Mouse (Mus musculus): ENCODE results near the gene Spata21. TPM values are rescaled to one million over a fixed set of nuclear protein-coding genes. Genes with fewer than 3 reads are reported as not detected.

The Spata21 gene
- total RNA-seq, 2 experiments from 2014 or later: 0.21 to 0.23 TPM

DNA sequence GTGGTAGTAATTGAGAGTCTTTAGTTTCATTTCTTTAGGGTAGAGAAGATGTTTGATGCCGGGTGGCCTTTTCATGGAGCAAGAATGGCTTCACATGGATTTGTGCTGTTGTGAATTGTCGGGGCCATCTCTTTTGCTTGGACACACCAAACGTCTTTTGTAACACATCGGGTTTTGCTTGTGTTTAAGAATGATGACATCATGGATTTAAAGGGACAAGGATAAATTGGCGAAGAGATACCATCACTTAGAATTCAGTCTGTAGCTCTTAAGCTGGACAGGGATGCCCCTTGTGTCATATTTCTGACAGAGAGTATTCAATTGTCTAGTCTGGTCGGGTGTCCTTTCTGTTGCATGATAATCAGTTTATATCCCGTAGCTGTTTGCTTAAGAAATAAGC lies 61.0 kb downstream of the Spata21 start:
- DNase-seq (ENCODE audit: low spot score in 2 of 2): no peak

DNA sequence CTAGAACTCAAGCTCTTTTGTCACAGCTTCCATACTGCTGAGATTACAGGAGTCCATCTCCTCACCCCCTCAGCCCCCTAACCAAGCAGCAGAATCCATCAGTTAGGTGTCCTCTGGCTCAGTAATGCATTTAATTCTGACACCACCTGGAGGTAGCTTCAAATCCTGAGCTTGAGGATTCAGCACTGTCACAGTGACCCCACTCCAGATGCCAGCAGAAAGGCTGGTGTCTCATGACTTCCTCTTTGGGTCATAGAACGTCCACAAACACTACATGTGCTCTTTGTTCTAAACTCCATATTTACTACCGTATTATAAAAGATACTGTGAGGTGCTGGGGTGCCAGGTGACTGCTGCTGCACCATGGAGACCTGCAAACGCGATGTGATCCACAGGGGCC lies 69.4 kb downstream of the Spata21 start:
- DNase-seq (ENCODE audit: low spot score in 2 of 2): no peak

DNA sequence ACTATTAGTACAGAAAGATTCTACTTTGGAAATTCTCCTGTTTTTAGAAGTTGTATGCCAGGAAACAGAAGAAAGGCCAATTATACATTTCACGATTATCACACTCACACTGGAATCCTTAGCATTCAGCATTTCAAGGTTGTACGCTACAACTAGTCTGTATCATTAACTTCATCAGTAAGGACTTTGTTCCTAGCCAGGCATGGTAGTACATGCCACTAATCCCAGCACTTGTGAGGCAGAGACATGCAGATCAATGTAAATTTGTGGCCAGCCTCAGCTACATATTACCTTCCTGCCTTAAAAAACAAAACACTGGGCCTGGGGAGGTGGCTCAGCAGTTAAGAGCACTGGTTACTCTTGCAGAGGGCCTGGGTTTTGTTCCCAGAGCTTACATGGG lies 70.5 kb downstream of the Spata21 start:
- DNase-seq (ENCODE audit: low spot score in 2 of 2): no peak

- no peak for DNase-seq (ENCODE audit: low spot score in 2 of 2)
Measured at GRCm38 (mm10) chr4:141159093-141159492, 71.0 kb downstream of the Spata21 start.

- DNase-seq (ENCODE audit: low spot score in 2 of 2): no peak
Measured at GRCm38 (mm10) chr4:141159666-141160065, 71.5 kb downstream of the Spata21 start.

DNA sequence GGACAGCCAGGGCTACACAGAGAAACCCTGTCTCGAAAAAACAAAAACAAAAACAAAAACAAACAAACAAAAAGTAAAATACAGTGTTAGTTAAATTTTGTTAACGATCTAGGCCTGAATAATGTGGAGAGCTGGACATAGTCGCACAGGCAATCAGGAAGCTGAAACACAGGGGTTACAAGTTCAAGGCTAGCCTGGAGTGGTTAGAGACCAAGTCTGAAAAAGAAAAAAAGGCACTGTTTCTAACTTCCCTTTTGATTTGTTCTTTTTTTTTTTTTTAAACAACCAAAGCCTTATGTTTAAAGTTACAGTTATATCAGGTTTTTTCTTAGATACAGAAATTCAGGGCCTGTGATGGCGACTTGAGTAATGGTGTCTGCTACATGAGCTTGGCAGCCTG lies 72.1 kb downstream of the Spata21 start:
- DNase-seq (ENCODE audit: low spot score in 2 of 2): no peak

DNA sequence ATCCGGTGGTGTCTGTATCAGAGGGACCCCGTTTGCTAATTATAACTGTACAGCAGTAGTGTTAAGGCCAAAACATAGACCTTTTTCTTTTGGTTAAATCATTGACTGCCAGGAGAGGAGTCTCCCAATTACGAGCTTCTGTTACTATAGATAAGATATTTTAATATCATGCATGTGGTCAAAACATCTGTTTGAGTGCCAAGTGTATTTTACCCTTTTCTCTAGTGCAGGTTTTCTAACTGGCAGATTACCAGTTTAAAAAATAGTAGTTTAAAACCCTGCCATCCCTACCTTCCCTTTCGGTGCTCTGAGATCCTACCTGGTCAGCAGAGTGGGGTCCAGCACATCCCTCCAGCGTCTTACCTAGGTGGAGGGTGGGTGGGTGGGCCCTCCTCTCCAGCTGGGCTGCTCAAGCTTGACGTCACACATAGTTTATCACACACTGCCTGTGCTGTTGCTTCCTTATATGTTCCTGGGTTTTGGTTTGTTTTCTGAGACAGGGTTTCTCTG lies 73.6 kb downstream of the Spata21 start:
- DNase-seq (ENCODE audit: low spot score in 2 of 2): no peak

Other genes starting within 250 kb of the Spata21 start
- not detected for gene Padi1, start 242.6 kb upstream of the Spata21 start, total RNA-seq (2021)
- 10 to 100 TPM; 13.5 to 14.6 TPM for gene Padi2, start 182.0 kb upstream of the Spata21 start, total RNA-seq (2021)
- gene Sdhb, start 127.1 kb upstream of the Spata21 start, total RNA-seq (2021): 100 to 1,000 TPM; 192 to 194 TPM
- 100 to 1,000 TPM; 140 to 149 TPM for gene Atp13a2, start 101.5 kb upstream of the Spata21 start, total RNA-seq (2021)
- 1 to 10 TPM; 3.8 to 4.4 TPM for gene Mfap2, start 77.9 kb upstream of the Spata21 start, total RNA-seq (2021)
- 10 to 100 TPM; 44.6 to 55.4 TPM for gene Crocc, start 27.8 kb upstream of the Spata21 start, total RNA-seq (2021)
- 10 to 100 TPM; 43.2 to 44.3 TPM for gene Necap2, start 10.0 kb upstream of the Spata21 start, total RNA-seq (2021)
- 10 to 100 TPM; 51.3 to 54.1 TPM for gene Szrd1, start 51.4 kb downstream of the Spata21 start, total RNA-seq (2021)
- 10 to 100 TPM; 30.1 to 31.5 TPM for gene Fbxo42, start 59.6 kb downstream of the Spata21 start, total RNA-seq (2021)
- gene Rsg1, start 125.6 kb downstream of the Spata21 start, total RNA-seq (2021): 1 to 10 TPM; 3.6 to 4.3 TPM
- gene Arhgef19, start 151.2 kb downstream of the Spata21 start, total RNA-seq (2021): 10 to 100 TPM; 17.9 to 21.2 TPM
- 1 to 10 TPM; 1.3 to 1.5 TPM for gene Epha2, start 212.9 kb downstream of the Spata21 start, total RNA-seq (2021)